Mouse (Mus musculus): ENCODE measurements at regions not wholly inside any gene's neighbourhood (a gene's known extent, or its start where the extent isn't known, plus 50 kb on each side); places are given as distances from the start of the nearest gene placed in this dataset.

DNA sequence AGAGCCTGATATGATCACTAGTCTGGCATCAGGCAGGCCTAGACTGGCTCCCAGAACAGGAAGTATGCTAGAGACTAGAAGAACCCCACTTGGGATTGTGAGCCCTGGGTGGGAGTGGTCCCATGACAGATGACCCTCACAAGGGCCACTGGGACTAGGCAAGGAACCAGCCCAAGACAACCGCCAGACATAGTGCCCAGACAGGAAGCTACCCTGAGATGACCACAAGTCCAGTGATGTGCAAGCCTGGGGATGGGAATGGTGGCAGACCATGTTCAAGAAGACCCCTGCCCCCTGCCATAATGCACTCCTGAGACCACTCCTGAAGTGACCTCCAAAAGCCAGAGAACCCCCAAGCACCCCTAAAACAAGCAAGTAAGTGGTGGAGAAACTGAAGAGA is 304.9 kb downstream of the Epm2a start:
- TF ChIP-seq POLR2A (IDR thresholded peaks at IDR 0.05; ENCODE audit: low read depth, low read length) (no peak), CTCF (conservative IDR thresholded peaks at IDR 0.05; ENCODE audit: insufficient read depth, insufficient read length, low read depth, low read length) (no peak)

All from kidney, adult 2 months (tissue).